Mouse (Mus musculus) brain, embryonic 14.5 days (tissue): ENCODE measurements around the gene Nsd1.

Experiments used
- CTCF ChIP-seq: fragments of 200-500 bp; IDR thresholded peaks from 2 replicates; pipeline ENCODE4 v1.5.1; 2012; ENCODE audit warnings: inconsistent platforms, mild to moderate bottlenecking, moderate library complexity, borderline replicate concordance; ENCODE audit not compliant: insufficient read depth, insufficient read length; ENCODE audit errors: extremely low read depth
- POLR2A ChIP-seq: fragments of 200-500 bp; IDR thresholded peaks from 2 replicates; pipeline ENCODE4 v1.6.1; 2012; ENCODE audit warnings: mild to moderate bottlenecking, inconsistent platforms, borderline replicate concordance; ENCODE audit not compliant: poor library complexity, insufficient read depth, insufficient read length, severe bottlenecking; ENCODE audit errors: extremely low read depth

DNA sequence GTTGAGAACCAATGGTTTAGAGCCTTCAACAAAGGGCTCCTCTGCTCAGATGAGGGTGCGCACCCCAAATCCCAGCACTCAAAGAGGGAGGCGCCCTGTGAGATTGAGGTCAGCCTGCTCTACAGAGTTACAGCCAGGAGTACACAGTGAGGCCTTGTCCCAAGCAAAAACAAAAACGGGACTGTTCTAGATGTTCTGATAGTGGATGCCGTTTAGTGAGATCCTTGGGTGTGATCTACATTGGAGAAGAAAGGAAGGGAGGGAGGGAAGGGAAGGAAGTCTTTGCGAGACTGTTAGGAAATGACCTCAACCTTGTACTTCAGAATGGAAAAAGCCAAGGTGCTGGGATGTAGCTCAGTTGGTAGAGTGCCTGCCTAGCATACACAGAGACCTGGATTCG is 33.3 kb upstream of the Nsd1 start:
- TF ChIP-seq CTCF, result no peak
- no peak for TF ChIP-seq POLR2A
